Mouse (Mus musculus): ENCODE measurements at regions not wholly inside any gene's neighbourhood (a gene's known extent, or its start where the extent isn't known, plus 50 kb on each side); places are given as distances from the start of the nearest gene placed in this dataset.

DNA sequence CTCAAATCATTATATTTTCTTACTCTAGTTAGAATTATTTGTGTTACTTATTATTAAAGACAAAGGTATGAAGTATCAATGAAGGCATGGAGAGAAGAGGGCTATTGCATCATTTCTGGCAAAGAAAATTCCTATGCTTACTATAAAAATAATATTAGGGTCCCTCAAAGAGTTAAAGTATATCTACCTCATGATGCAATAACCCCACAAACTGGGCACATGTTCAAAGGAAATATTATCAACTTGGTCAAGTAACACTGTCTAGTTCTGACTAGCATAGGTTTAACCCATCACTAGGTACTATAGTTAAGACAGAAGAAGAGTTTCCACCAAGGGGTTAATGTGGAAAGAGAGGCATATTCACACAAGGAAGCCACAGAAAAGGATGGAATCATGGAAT is 336.9 kb downstream of the Adcyap1 start:
- TF ChIP-seq CTCF (conservative IDR thresholded peaks at IDR 0.05; ENCODE audit: insufficient read depth, insufficient read length, low read depth, low read length), result no peak
- TF ChIP-seq POLR2A (IDR thresholded peaks at IDR 0.05; ENCODE audit: low read depth, low read length), result no peak

Data from kidney, adult 2 months (tissue).